9 mouse cellular contexts compared by ENCODE assay signal in genomic region chr16:8823661-8824060, GRCm38 (mm10). TPM values are rescaled to one million over a fixed set of nuclear protein-coding genes. Genes with fewer than 3 reads are reported as not detected.
DNase-seq lines count a peak whose midpoint lies in the region; TF ChIP-seq lines count a peak whose summit lies in the region.
"Had no signal": no experiment of that assay in that cellular context is flagged by ENCODE, and none has a peak within 500 bp of the region (broad histone marks: within the 10 kb centered on the region; RNA-seq: fewer than 3 reads in every experiment).

No protein-coding gene starts in this region.

- peaks cover 3% of the 10 kb centered on the region; the same call in 1 of the 2 replicates for H3K4me1 ChIP-seq in liver, adult 2 months (ENCODE audit: control insufficient read depth, insufficient read depth, low read length)

- DNase-seq in embryo, embryonic 11 days = peak; percentile 13
- DNase-seq in embryo, embryonic 10 days (ENCODE audit: low spot score) = no peak
- peak; percentile 38 for DNase-seq in thymus, postnatal 0 days (ENCODE audit: low spot score)
- DNase-seq in thymus, postnatal 10 days (ENCODE audit: low spot score in 2 of 2) = no peak
- peak; percentile 65 for DNase-seq in liver, adult 2 months (ENCODE audit: extremely low read depth, low read depth, low spot score)
- DNase-seq in urinary bladder, postnatal 36 days (ENCODE audit: low spot score in 2 of 2) = no peak
- no peak for DNase-seq in spleen, adult 12 weeks (ENCODE audit: low spot score)
- DNase-seq in Muller cell, postnatal 12 days (ENCODE audit: inconsistent ontology term) = no peak

- 61% methylated on average over 2 of the region's 2 CpGs for WGBS in liver, adult 2 months

- H3K27me3 ChIP-seq in liver, adult 2 months (ENCODE audit: control insufficient read depth, insufficient read depth, low read length) = no peaks in the 10 kb centered on the region
- H3K27me3 ChIP-seq: Patski had no signal

- H3K36me3 ChIP-seq in liver, adult 2 months (ENCODE audit: control insufficient read depth, insufficient read depth, low read length) = no peaks in the 10 kb centered on the region

- TF ChIP-seq POLR2A in liver, adult 2 months (IDR thresholded peaks at IDR 0.05; ENCODE audit: extremely low read depth, insufficient read depth, low read length) = no peak

- no peak overlapping the region for H3K4me3 ChIP-seq in liver, adult 2 months (ENCODE audit: insufficient read depth, low read depth, low read length)

- H3K27ac ChIP-seq in liver, adult 2 months (replicated peaks; ENCODE audit: insufficient read depth, low read depth, low read length) = no peak overlapping the region

- H3K9ac ChIP-seq in liver, adult 2 months (ENCODE audit: low read depth, low read length) = no peak overlapping the region

- TF ChIP-seq CTCF in liver, adult 2 months (IDR thresholded peaks at IDR 0.05; ENCODE audit: low read depth, low read length) = no peak

- H3K79me2 ChIP-seq in liver, adult 2 months (ENCODE audit: control insufficient read depth, insufficient read depth, low read length) = no peaks in the 10 kb centered on the region

RNA-seq across cellular contexts. Expression of gene 1810013L24Rik, which starts 6.2 kb away (rescaled TPM):
- polyA plus RNA-seq in thymus, postnatal 0 days (2015; fragmentation: Nextera tagmentation; extraction: Ambion mirVana) = 18.3 and 24.5 TPM in 2 replicates
- total RNA-seq in liver, adult 2 months (2014; rRNA removed) = 33.8 and 41.1 TPM in 2 replicates
- polyA plus RNA-seq in liver, adult 2 months (2012; rRNA removed) = 8.9 and 11.1 TPM in 2 replicates

RNA-seq across cellular contexts. Expression of gene Usp7, which starts 31.6 kb away (rescaled TPM):
- 43.0 and 50.3 TPM in 2 replicates for polyA plus RNA-seq in thymus, postnatal 0 days (2015; fragmentation: Nextera tagmentation; extraction: Ambion mirVana)
- total RNA-seq in liver, adult 2 months (2014; rRNA removed) = 41.5 and 50.0 TPM in 2 replicates
- polyA plus RNA-seq in liver, adult 2 months (2012; rRNA removed) = 10.6 and 12.5 TPM in 2 replicates

Comparison
In these comparisons a context has a peak if more than half of its experiments do, and no peak if none do; other contexts are left out.
1. DNase-seq: peak in embryo, embryonic 11 days (single experiment), thymus, postnatal 0 days (single experiment) and liver, adult 2 months (single experiment); none in embryo, embryonic 10 days (single experiment), thymus, postnatal 10 days (0 of 2), urinary bladder, postnatal 36 days (0 of 2), spleen, adult 12 weeks (single experiment) and Muller cell, postnatal 12 days (single experiment).